In the genomic region with DNA sequence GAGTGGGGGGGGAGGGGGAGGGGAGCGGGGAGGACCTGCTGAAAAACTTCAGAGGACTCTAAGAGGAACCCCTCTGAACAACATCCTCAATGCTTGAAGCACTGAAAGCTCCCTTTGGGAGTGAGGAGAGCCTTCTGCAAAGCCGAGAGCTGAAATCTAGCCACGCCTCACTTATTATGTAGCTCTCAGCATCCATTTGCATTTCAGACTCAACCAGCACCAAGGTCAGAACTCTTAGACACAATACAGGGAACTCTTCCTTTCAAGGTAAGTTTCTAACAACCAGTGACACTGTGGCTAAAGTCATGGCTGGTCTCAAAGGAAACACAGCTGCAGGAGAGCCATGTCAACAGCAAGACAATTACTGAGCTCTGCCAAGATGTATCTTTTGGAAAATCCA, we compare ENCODE assay signal across 19 mouse cellular contexts.
"Had no signal": no experiment of that assay in that cellular context is flagged by ENCODE, and none has a peak within 500 bp of the region (broad histone marks: within the 10 kb centered on the region; RNA-seq: fewer than 3 reads in every experiment).

No protein-coding gene starts in this region.

- DNase-seq: lung, adult 18-20 months; lung, embryonic 14.5 days; lung, postnatal 10 days; lung, postnatal 4 days; midbrain, embryonic 14.5 days; retina, postnatal 1 day; right cerebral cortex, adult 18-20 months; right cerebral cortex, postnatal 25 days; right cerebral cortex, postnatal 4 days; spleen, adult 18-20 months; thymus, adult 18-20 months; thymus, postnatal 14 days; thymus, postnatal 36 days had no signal

- H3K27me3 ChIP-seq: midbrain, embryonic 12.5 days; neural tube, embryonic 13.5 days; neural tube, embryonic 15.5 days had no signal

- ATAC-seq: midbrain, embryonic 16.5 days had no signal

- H3K36me3 ChIP-seq: neural tube, embryonic 15.5 days had no signal

- H3K9me3 ChIP-seq: midbrain, embryonic 10.5 days; midbrain, embryonic 12.5 days; neural tube, embryonic 13.5 days; neural tube, embryonic 15.5 days had no signal

- H3K9ac ChIP-seq: lung, embryonic 14.5 days; midbrain, embryonic 12.5 days; neural tube, embryonic 13.5 days; neural tube, embryonic 15.5 days had no signal

- H3K4me2 ChIP-seq: lung, embryonic 14.5 days; midbrain, embryonic 12.5 days; neural tube, embryonic 13.5 days; neural tube, embryonic 15.5 days had no signal

- H3K27ac ChIP-seq: midbrain, embryonic 10.5 days; midbrain, embryonic 12.5 days; neural tube, embryonic 13.5 days; neural tube, embryonic 15.5 days had no signal

- H3K4me1 ChIP-seq: midbrain, embryonic 10.5 days; midbrain, embryonic 12.5 days; neural tube, embryonic 13.5 days; neural tube, embryonic 15.5 days had no signal

- H3K4me3 ChIP-seq: midbrain, embryonic 10.5 days; midbrain, embryonic 12.5 days; myocyte; neural tube, embryonic 13.5 days; neural tube, embryonic 15.5 days had no signal
